Mouse (Mus musculus): ENCODE data around the gene Baiap2l1. TPM values are rescaled to one million over a fixed set of nuclear protein-coding genes. Genes with fewer than 3 reads are reported as not detected.

The Baiap2l1 gene
- total RNA-seq, 2 experiments from 2014 or later, result 1.6 to 2.2 TPM

Other genes with a start within 250 kb of the Baiap2l1 start
- not detected for gene Bhlha15, start 167.8 kb downstream of the Baiap2l1 start, total RNA-seq (2021)
- 10 to 100 TPM; 13.9 to 17.8 TPM for gene Tecpr1, start 134.5 kb downstream of the Baiap2l1 start, total RNA-seq (2021)
- 10 to 100 TPM; 39.1 to 39.7 TPM for gene Bri3, start 113.7 kb downstream of the Baiap2l1 start, total RNA-seq (2021)
- under 1 TPM; 0.09 to 0.21 TPM for gene Nptx2, start 187.8 kb upstream of the Baiap2l1 start, total RNA-seq (2021)

Data from gastrocnemius, postnatal 14 days (tissue).